Mouse (Mus musculus): ENCODE results near the gene Atp8b2.
A peak's percentile ranks its signal among the peaks of the same experiment; 100 is the strongest.

Atp8b2 gene

DNA sequence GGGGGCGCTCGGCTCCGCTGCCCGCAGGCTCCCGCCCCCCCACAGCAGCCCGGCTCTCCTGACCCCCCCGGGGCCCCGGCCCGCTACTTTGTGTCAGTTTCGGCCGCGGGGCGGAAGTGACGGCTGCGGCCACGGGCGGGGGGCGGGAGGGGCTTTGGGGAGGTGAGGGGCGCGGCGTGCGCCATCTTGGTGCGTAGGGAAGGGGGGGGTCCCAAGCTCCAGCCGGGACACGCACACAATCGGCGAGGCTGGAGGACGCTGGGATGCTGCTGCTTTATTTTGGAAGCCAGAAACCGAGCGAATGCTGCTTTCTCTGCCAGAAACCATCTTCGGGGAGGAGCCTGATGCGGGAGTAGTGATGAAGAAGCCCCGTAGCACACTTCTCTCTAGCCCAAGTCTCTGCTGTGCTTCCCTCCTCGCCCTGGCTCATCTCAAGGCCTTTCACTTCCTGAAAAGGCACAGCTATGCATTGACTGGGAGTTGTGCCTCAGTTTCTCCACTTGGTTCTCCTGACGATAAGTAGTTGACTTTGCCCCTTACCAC is at the start of gene Atp8b2:
Atp8b2 (minus strand) TSS at position 288 of the 543 bp plus-strand sequence.
- DNase-seq, result no peak

DNA sequence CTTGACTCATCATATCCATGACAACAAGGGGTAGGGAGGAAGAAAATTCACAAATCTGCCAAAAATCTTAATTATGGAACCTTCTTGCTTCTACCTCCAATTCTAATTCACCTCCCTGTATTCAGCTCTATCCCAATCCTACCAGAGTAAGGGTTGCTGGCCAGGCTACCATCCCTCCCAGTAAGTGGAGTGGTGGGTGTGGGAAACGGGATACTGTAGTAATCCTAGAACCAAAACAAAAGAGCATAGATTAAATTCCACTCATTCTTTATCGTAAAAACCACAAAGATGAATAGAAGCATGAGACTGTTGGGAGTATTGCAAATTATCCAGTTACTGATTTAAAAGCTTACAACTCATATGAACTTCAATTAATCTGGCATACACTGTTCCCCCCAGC is 47.0 kb upstream of the Atp8b2 start:
- DNase-seq, result no peak

DNA sequence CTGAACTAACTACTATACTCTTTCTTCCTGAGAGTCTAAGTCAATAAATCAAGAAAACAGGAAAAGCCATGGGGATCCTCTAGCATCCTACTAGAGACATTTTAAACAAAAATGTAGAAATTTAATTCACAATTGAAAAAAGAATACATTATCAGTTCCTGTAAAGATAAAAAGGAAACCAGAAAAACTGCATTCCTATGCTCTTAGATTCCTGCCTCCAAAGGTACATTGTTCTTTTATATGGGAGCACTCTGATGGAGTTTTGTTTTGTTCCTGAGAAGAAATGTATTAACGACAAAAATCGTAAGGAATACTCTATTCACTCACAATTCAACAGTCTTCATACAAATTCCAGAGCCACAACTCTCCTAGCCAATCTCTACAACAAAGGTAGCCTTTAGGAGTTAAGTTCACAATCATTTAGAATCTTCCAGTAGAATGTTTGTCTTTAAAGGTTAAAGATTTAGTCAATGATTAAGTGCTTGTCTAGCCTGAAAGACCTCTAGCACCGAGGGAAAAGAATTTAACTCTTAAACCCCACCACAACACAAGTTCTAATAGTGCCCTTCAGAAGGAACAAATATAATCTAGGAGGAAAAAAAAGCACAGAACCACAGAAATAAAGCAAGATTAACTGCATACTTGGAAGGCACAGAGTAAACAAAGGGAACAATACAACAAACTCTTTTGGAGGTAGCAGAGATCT is 40.9 kb upstream of the Atp8b2 start:
- no peak for DNase-seq

DNA sequence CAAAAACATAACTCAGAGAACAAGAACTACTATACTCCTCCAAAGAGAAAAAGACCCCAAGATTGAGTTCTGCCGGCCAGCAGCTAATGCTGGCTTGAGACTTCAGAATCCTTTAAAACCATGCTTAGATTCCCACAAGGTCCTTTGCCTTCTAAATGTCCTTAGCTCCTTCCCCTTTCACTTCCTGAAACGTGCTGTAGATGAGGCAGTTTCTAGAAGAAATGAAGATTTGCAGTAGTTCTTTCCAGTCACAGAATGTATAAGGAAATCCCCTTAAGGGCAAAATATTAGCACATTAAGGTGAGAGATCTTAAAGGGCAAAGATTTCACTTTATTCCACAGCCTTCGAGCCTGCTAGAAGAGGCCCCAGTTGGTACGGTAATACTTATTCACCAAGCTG is 36.5 kb upstream of the Atp8b2 start:
- DNase-seq, result no peak

DNA sequence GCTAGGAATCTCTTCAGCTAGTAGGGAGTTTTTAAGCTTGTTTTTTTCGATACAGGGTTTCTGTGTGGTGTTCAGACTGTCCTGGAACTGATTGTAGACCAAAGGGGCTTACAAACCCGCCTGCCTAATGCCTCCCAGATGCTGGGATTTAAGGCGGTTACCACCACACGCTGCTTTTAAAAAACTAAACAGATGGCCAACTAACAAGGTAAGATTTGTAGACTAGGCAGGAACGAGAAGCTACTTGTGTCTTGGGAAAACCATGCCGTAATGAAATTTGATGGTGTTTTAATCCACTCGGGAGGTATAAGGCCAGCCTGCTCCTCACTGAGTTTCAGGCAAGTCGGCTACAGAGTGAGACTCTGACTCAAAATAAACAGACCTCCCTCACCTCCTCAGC is 35.8 kb upstream of the Atp8b2 start:
- DNase-seq, result no peak

DNA sequence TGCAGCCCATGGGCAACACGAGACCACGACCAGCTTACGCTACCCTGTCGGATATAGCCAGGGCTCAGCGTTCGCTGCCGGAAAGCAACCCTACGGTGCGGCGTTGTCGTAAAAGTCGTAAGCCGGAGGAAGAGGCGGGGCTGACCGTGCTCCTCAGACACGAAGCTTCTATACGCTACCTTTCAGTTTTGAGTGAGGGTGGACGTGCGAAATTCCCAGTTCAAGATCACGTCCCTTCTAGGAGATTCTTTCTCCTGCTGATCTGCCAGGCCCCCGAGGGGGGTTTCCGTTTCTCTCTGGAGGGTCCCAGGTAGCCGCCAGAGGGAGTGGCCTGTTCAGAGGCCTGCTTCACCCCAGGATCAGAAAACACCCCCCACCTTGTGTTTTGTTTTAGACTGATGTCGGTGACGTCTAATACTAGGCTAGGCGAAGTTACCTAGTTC is 35.3 kb upstream of the Atp8b2 start, which contains the start of gene Hax1:
Hax1 (minus strand) TSS at position 169 of the 443 bp plus-strand sequence.
- DNase-seq, result peak; percentile 95

DNA sequence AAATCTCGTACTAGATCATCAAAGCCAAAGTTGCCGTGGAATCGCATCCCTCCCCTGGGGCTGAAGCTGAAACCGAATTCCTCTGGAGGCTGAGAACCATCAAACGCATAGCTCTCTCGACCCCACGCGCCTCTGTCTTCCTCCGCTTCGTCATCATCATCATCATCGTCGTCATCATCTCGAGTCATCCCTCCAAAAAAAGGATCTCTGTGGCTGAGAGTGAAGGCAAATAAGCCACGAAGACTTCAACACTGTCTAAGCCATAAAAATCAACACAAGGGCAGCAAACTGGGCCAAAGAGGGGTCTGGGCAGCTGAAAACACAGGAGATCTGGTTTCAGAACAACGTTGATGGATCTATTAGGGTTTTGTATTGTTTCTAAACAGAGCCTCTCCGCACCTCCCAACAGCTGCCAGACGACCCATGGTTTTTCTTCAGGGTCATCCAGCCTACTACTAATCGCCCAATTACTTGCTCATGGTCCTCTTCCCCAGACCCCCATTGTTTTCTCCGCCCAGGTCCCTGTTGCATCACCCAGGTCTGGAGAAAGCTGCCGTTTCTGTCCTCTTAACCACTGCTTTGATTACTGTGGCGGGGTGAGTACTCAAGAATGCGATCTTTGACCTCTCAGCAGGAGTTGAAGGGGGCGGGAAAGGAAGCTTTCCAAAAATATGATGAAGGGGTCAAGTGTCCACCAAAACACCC is 34.6 kb upstream of the Atp8b2 start:
- peak; percentile 48 for DNase-seq

DNA sequence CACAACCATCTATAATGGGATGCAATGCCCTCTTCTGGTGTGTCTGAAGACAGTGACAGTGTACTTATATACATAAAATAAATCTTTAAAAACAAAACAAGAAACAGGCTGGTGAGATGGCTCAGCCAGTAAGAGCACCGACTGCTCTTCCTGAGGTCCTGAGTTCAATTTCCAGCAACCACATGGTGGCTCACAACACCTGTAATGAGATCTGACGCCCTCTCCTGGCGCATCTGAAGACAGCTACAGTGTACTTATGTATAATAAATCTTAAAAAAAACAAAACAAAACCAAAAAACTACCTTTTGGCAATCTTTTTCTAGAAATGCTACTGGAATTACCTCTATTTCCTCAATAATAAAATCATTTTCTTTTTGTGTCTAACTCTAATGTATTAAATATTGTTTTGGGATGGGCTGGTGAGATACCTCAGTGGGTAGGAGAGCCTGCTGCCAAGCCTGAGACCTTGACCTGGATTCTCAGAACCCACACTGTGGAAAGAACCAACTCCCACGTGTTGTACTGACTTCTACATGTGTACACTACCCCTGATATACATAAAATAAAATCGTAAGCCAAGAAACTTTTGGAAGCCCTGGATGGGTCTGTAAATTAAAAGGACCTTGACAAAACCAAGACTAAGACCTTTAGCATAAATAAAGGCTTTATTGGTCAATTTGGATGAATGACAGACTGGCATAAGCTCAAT is 31.7 kb upstream of the Atp8b2 start:
- no peak for DNase-seq

DNA sequence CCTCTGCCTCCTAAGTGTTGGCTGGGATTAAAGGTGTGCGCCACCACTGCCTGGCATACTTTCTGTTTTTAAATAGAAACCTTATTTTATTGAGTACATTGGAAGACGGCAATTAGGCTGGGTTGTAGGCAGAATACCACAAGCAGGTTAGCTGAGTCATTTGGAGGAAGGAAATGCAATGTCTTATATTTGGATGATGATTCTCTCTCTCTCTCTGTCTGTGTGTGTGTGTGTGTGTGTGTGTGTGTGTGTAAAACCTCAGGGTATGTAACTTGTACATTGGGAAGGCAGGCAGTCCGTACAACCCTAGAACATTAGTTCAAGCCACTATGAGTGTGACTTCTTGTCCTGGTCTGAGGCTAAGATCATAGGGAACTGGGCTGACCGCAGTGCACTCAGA is 24.5 kb upstream of the Atp8b2 start:
- no peak for DNase-seq

DNA sequence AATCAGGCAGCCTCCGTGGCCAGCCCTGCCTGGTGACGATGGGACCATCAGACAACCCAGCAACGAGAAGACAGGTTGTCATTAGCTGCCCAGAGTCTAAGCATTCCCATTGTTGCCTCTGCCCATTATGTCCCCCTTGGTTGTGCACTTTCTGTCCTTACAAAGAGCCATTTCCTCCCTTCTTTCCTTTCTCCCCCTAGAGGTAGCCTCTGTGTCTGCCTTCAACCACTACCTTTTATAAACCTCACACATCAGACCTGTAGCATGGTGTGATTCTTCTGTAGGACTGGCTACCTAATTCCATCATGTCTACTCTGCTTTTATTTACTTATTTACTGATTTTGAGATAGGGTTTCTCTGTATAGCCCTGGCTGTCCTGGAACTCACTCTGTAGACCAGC is 23.9 kb upstream of the Atp8b2 start:
- no peak for DNase-seq

DNA sequence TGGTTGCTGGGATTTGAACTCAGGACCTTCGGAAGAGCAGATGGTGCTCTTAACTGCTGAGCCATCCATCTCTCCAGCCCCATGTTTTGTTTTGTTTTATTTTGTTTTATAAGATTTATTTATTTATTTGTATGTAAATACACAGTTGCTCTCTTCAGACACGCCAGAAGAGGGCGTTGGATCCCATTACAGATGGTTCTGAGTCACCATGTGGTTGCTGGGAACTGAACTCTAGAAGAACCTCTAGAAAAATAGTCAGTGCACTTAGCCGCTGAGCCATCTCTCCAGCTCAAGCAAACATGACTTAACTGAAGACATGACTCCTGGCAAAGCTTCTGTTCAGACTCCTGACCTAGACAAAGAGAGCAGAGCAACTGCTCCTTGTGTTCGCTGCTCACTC is 19.1 kb upstream of the Atp8b2 start:
- DNase-seq, result no peak

DNA sequence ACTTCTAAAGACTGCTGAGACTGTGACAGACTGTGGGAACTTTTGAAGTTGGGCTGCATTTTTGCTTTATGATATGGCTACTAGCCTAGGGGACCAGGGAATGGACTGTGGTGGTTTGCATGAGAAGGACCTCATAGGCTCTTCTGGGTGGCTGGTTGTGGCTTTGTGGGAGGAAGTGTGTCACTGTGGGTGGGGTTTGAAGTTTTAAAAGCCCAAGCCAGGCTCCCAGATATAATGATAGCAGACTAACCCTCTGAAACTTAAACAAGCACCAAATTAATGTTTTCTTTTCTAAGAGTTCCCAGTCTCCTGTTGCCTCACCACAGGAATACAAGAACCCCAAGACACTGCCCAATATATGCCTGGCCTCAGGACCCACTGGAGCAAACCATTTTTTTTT is 13.6 kb upstream of the Atp8b2 start:
- DNase-seq, result no peak

DNA sequence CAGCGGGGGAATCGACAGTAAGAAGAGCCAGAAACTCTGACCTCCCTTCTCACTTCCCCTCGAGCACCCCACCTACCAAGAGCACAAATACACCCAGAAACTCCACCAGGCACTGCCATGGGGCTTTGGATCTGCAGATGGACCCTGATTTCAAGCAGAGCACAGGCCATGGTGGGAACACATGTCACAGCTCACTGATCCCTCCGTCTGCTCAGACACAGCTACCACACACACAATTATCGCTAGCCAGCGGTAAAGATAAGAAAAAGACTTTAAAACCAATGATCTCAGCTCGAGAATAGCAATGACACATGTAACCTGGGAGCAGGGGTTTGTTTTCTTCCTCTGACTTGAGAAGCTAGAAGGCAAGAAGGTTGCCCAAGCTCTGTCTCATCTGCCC is 5.2 kb upstream of the Atp8b2 start:
- no peak for DNase-seq

DNA sequence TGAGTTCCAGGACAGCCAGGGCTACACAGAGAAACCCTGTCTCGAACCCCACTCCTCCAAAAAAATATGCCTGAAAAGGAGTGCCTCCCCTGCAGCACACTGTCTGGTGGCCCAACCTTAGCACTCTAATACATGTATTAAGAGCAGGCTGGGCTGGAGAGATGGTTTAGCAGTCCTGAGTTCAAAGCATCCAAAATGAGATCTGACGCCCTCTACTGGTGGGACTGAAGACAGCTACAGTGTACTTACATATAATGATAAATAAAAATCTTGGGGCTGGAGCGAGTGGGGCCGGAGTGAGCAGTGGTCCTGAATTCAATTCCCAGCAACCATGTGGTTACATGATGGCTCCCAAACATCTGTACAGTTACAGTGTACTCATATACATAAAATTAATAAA is 3.6 kb upstream of the Atp8b2 start:
- no peak for DNase-seq

DNA sequence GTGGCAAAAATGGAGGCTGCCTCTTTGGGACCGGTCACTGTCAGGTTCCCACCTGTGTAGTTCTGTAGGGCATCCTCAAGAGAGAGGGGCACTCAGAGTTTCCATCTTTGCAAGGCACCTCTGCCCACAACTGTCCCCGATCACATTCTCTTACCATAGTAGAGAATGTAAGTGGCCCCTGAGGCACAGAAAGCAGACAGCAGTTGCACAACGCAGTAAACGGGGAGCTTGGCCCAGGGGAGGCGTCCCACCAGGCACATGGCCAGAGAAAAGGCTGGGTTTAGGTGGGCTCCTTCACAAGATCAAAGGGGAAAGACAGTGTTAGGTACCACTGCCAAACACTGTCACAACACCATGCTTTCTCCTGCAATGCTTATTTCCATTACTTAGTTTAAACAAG is 2.7 kb upstream of the Atp8b2 start:
- DNase-seq, result no peak

DNA sequence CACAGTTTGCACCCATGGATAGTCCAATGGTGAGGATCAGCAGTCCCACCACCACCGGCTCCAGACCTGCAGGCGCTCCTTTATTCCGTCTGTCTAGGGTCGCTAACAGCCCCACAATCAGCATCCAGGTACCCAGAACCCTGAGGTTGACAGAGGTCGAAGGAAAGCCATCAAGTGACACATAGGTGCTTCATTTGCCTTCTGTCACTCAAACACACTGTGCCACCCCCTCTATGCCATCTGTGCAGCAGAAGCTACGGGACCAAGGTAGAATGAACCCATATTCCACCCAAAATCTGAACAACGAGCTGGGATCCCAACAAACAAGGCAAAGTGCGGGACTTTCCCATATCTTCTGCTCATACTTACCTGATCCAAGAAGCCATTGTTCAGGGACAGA is 2.2 kb upstream of the Atp8b2 start:
- DNase-seq, result no peak

DNA sequence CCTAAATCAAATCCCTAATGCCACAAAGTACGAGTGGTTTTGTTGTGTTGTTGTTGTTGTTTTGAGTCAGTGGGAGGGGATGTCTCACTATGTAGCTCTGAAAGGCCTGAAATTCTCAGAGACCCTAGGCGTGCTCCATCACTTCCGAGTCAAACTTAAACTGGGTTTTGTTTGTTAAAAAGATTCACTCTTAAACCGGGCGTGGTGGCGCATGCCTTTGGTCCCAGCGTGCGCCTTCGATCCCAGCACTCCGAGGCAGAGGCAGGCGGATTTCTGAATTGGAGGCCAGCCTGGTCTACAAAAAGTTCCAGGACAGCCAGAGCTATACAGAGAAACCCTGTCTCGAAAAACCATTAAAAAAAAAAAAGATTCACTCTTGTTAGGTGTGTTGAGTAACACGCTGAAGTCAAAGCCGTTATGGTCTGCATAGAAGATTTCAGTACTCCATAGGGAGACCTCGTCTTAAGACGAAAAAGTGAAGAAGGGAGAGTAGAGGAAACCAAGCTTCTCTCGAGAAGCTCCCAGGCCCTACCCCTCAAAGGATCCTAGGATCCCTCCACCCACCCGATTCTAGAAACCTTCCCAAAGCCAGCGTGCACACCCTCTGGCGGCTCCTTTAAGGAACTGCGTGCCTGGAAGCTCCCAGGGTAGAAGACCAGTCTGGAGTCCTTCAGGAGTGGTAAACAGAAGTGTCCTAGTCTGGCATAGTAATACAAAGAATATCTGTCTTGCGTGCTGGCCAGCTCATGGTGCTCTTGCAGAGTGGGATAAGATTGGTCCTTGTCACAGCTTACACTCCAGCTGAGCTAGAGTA is 825 bp upstream of the Atp8b2 start:
- DNase-seq, result peak; percentile 76

DNA sequence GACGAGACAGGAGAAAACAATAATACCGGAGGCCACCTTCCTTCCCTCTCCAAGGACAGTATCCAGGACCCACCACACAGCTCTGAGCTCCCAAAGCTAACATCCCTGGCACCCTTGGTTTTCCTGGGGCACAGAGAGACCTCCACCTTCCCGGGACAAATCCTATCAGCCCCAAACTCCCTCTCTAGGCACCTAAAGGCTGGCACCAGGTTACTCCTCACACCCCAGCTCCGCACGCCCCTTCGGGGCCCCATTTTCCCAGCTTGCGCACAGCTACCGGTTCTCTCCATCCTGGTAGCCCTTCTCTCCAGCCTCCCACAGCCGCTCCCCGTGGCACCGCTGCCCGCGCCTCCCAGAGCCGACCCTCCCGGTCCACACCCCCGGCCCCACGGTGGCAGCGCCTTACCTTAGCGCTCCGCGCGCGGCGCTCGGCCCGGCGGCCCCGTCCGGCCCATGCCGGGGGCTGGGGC is 522 bp downstream of the Atp8b2 start:
- DNase-seq, result no peak

DNA sequence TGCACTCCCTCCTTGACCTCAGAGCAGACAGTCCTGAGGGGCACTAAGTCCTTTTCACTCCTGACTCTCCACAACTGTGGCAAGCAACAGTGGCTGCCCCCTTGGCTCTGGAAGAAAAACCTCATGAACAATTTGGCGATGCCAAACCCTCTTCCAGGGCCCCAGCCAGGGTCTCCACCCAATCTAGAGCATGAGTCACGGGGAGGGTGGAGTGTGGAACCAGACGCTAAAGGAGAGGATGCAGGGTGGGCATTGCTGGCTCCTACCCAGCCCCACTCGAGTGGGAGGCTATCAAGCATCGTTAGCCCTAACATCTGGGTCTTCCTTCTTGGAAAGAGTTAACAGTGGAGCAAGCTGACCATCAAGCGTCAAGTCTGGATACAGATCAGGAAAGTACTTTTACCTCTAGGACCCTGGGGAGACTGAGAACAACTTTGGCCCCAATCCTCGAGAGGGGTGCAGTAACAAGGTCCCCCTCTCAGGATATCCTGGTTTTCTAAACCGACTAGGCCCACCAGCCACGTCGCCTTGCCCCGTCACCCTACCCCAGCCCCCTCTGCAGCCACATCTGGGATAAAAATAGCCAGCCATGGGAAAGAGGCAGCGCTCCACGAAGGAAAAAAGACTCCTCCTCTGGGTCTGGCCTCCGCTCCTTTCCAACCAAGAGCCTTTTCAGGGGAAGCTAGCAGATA is 1.1 kb downstream of the Atp8b2 start:
- no peak for DNase-seq

DNA sequence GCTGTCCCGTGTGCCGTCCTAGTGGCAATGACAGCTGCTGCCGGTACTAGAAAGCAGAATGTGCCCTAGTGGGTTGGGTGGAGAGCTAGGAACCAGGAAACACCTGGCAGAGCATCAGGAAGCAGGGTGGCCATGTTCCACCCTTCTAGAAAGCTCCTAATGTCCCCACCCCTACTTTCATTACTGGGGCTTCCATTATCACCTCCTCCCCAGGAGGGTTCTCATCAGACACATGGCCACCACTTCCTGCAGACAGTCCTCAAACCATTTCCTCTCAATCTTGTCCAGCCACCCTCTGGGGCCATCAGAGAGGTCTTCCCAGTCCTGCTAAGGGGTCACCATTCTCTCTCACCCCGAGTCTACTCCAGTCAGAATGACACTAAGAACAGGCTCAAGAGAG is 1.9 kb downstream of the Atp8b2 start:
- no peak for DNase-seq

DNA sequence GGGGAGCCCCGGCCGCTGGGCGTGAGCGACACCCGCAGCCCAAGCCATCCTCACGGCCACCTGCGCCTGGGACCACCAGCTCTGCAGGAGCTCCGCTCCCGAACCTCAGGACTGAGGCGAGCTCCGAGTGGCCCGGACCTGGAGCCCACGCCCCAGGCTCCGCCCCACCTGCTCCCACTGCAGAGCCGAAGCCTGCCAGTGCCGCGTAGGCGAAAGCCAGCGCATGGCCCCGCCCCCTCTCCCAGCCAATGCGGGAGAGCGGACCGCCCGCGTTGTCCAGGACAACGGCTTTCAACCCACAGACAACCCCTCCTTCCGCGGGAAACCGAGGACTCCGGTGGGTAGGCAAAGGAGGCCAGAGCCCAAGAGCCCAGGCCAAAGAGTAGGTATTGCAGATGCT is 2.8 kb downstream of the Atp8b2 start:
- DNase-seq, result peak; percentile 98

DNA sequence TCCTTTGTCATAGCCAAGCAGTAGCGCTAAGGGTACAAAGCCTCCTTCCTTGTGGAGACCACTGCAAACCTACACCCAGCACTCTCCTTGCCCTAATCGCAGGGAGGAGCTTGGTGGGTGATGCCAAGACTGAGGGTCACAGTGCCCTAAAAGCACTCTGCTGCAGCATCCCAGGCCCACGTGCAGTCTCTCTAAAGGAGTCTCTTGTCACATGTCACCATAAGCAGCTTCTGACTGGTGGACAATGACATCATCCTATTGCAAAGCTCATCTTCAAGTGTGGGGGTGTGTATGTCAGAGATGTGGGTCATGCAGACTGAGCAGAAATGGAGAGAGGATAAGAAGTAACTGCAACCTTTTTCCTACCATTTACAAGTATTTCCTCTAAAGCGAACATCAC is 3.9 kb downstream of the Atp8b2 start:
- peak; percentile 80 for DNase-seq

Data from right cerebral cortex, adult 18-20 months (tissue).